Mouse (Mus musculus) kidney, embryonic 14.5 days (tissue): ENCODE data around the gene Adamts2. TPM values are rescaled to one million over a fixed set of nuclear protein-coding genes. Genes with fewer than 3 reads are reported as not detected.

Experiments
- ATAC-seq: fragments of 200-750 bp; cut with Nextera tagmentation; 2 replicates; pipeline ENCODE4 v1.8.0; 2017; ENCODE audit warnings: moderate number of reproducible peaks, mild to moderate bottlenecking, moderate TSS enrichment, moderate library complexity; ENCODE audit not compliant: low FRiP score, low TSS enrichment
- H3K27ac ChIP-seq: fragments of 300-500 bp; sonication (generic); 2 replicates; pipeline ENCODE4 v1.5.1; 2014; ENCODE audit warnings: low read depth, mild to moderate bottlenecking, low read length, moderate library complexity, mixed read lengths
- H3K27me3 ChIP-seq: fragments of 300-500 bp; sonication (generic); 2 replicates; pipeline ENCODE4 v1.6.1; 2014; ENCODE audit warnings: mild to moderate bottlenecking, low read length; ENCODE audit not compliant: control insufficient read depth, insufficient read depth
- H3K36me3 ChIP-seq: fragments of 300-500 bp; sonication (generic); 2 replicates; pipeline ENCODE4 v1.6.1; 2014; ENCODE audit warnings: low read length, mixed read lengths; ENCODE audit not compliant: control insufficient read depth, insufficient read depth
- H3K4me1 ChIP-seq: fragments of 300-500 bp; sonication (generic); 2 replicates; pipeline ENCODE4 v1.6.1; 2014; ENCODE audit warnings: low read length, mixed read lengths; ENCODE audit not compliant: control insufficient read depth, insufficient read depth
- H3K4me2 ChIP-seq: fragments of 300-500 bp; sonication (generic); replicated peaks from 2 replicates; pipeline ENCODE4 v1.6.1; 2014; ENCODE audit warnings: low read depth, mild to moderate bottlenecking, low read length
- H3K4me3 ChIP-seq: fragments of 300-500 bp; sonication (generic); 2 replicates; pipeline ENCODE4 v1.5.1; 2014; ENCODE audit warnings: mild to moderate bottlenecking, low read length
- H3K9ac ChIP-seq: fragments of 300-500 bp; sonication (generic); 2 replicates; pipeline ENCODE4 v1.6.1; 2014; ENCODE audit warnings: low read depth, mild to moderate bottlenecking, low read length, moderate library complexity
- H3K9me3 ChIP-seq: fragments of 300-500 bp; sonication (generic); 2 replicates; pipeline ENCODE4 v1.6.1; 2016; ENCODE audit warnings: low read length; ENCODE audit not compliant: control insufficient read depth
- WGBS: fragments of 180-500 bp; shearing (Covaris S2); extraction: QIAGEN DNeasy Blood & Tissue Kit; methylation state at CpG from one replicate; pipeline ENCODE4 v1.1.7; 2014; 5-methylcytosine and 5-hydroxymethylcytosine counted together
- polyA plus RNA-seq: library from polyadenylated mRNA; unstranded; fragments of >200 nt; fragmentation: Nextera tagmentation; extraction: Ambion mirVana; gene quantifications from 2 replicates; pipeline ENCODE4 v1.2.1, GENCODE M21; 2014

The Adamts2 gene
- polyA plus RNA-seq, 1 experiment from 2014 or later = 2.8 TPM

DNA sequence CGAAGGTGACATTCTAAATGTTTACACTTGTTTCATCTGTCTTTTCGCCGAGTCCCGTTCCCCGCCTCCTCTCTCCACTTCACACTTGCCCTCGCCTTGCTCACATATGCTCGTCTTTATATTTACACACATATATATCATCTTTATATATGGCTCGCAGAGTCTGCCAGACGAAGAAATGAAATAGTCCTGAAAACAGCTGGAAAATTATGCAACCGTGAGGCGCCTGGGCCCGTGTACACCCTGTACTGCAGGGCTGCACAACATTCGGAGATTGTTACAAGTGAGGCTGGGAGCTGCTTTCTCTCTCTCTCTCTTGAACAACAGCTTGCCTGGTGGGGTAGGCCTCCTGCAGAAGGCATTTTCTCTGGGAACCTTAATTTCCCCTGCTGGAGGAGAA is 10.8 kb upstream of the Adamts2 start:
- H3K9me3 ChIP-seq = no peaks in the 10 kb centered on the region
- ATAC-seq = no peak
- no peaks in the 10 kb centered on the region for H3K27me3 ChIP-seq
- H3K9ac ChIP-seq = no peak overlapping the region
- no peak overlapping the region for H3K4me3 ChIP-seq
- no peaks in the 10 kb centered on the region for H3K36me3 ChIP-seq
- no peak overlapping the region for H3K4me2 ChIP-seq
- 57% methylated on average over 13 of the region's 13 CpGs for whole genome bisulfite sequencing
- H3K27ac ChIP-seq = no peak overlapping the region
- no peaks in the 10 kb centered on the region for H3K4me1 ChIP-seq

DNA sequence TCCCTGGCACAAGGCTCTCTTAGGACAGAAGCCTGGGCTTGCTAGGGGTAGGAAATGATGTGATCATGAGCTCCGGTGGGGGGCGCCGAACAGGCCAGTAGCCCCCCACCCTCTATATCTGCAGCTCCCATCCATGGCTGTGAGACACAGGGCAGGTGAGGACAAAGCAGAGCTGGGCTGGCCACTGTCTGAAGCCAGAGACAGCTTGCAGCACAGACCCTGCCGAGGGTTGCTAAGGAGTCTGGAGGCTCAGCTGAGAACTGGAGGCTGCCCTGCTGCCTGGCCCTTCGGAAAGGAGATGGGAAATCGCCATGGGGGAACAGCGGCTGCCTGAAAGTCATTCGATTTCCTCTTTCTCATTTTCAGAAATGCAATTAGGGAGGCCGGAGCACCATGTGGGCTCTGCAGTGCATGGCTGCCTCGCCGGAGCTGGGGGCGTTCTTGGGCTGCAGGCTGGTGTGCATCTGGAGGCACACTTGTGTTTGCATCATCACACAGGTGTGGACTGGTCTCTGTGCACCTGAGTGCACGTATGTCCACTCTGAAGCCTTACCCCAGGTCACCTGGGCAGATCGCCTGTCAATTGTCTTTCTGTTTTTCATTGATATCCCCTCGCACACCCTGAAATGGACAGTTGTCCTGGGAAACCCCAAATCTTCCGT is 8.9 kb upstream of the Adamts2 start:
- H3K4me3 ChIP-seq = no peak overlapping the region
- no peaks in the 10 kb centered on the region for H3K27me3 ChIP-seq
- no peak for ATAC-seq
- no peaks in the 10 kb centered on the region for H3K9me3 ChIP-seq
- no peak overlapping the region for H3K4me2 ChIP-seq
- no peak overlapping the region for H3K9ac ChIP-seq
- no peak overlapping the region for H3K27ac ChIP-seq
- H3K36me3 ChIP-seq = no peaks in the 10 kb centered on the region
- H3K4me1 ChIP-seq = no peaks in the 10 kb centered on the region
- 74% methylated on average over 16 of the region's 16 CpGs for WGBS

DNA sequence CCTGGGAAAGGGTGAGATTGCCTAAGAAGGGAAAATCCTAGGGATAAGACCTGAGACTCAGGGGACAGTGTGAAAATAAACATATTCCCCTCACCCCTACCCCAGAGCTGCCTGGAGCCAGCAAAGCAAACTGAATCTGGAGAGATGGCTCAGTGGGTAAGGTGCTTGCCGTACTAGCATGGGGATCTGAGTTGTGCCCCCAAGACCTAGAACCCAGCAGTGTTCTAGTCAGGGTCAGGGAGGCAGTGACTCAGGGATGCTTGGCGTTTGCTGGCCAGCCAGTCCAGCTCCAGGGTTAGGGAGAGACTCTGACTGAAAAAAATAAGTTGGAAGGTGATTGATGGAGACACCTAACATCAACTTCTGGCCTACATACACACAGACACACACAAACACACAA is 5.3 kb upstream of the Adamts2 start:
- peaks cover 14% of the 10 kb centered on the region for H3K27me3 ChIP-seq
- no peaks in the 10 kb centered on the region for H3K36me3 ChIP-seq
- no peak overlapping the region for H3K4me3 ChIP-seq
- WGBS = 89% methylated on average over 2 of the region's 2 CpGs
- H3K27ac ChIP-seq = no peak overlapping the region
- H3K9ac ChIP-seq = no peak overlapping the region
- H3K9me3 ChIP-seq = no peaks in the 10 kb centered on the region
- no peaks in the 10 kb centered on the region for H3K4me1 ChIP-seq
- no peak for ATAC-seq
- no peak overlapping the region for H3K4me2 ChIP-seq

DNA sequence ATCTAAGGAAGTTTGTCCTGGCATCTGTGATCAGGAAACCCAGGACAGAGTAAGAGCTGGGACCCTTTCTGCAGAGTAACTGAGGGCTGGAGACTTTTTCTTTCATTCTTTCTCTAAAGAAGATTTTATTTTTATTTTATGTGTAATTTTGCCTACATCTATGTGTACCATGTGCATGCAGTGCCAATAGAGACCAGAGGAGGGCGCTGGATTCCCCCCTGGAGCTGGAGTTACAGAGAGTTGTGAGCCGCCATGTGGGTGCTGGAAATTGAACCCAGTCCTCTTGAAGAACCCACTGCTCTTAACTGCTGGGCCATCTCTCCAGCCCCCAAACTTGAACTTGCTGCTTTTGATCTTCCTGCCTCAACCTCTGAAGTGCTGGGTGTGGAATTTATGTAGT is 2.7 kb upstream of the Adamts2 start:
- H3K4me1 ChIP-seq = peaks cover 4% of the 10 kb centered on the region; the same call in 1 of the 2 replicates
- no peak overlapping the region for H3K9ac ChIP-seq
- H3K27ac ChIP-seq = no peak overlapping the region
- H3K27me3 ChIP-seq = peaks cover 36% of the 10 kb centered on the region
- WGBS = 61% methylated on average over 2 of the region's 2 CpGs
- H3K4me2 ChIP-seq = no peak overlapping the region
- H3K4me3 ChIP-seq = no peak overlapping the region
- H3K9me3 ChIP-seq = no peaks in the 10 kb centered on the region
- no peaks in the 10 kb centered on the region for H3K36me3 ChIP-seq
- no peak for ATAC-seq

DNA sequence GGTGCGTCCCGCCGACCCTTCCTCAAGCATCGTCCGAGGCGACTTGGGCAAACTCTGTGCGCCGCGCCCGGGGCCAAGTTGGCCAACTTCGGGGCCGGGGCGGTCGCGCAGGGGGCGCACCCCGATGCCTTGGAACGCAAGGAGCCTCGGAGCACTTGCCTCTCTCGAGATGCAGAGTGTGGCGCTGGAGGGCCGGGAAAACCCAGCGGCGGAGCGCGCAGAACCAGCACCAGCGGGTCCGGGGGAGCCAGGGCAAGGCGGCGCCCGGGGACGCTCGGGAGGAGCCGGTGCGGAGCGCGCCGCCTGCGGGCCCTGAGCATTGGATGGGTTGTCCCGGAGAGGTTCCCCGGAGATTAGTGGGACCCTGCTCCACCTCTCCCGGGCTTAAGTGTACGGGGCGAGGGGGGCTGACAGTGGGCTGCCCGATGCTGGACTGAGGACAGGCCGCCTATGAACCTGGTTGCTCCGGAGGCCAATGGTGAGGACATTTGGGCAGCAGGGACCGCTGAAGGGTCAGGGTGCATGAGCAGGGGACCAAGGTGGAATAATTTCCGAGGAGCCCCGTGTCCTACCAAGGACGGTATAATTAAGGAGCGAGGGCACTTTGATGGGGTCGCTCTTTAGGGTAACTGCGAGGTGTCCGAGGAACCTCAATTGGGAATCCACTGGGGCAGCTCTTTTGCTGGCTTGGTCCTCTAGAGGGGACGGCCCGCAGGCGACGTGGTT is 635 bp downstream of the Adamts2 start:
- Histone ChIP-seq H3K36me3 (no peaks in the 10 kb centered on the region), H3K27me3 (peaks cover 45% of the 10 kb centered on the region), H3K9me3 (no peaks in the 10 kb centered on the region), H3K4me1 (peaks cover 4% of the 10 kb centered on the region; the same call in 1 of the 2 replicates), H3K4me3 (peak overlapping the region; percentile 66), H3K4me2 (peak overlapping the region; percentile 98), H3K27ac (no peak overlapping the region), H3K9ac (peak overlapping the region; percentile 62)
- under 1% methylated on average over 50 of the region's 59 CpGs for WGBS
- peak; percentile 37 for ATAC-seq

DNA sequence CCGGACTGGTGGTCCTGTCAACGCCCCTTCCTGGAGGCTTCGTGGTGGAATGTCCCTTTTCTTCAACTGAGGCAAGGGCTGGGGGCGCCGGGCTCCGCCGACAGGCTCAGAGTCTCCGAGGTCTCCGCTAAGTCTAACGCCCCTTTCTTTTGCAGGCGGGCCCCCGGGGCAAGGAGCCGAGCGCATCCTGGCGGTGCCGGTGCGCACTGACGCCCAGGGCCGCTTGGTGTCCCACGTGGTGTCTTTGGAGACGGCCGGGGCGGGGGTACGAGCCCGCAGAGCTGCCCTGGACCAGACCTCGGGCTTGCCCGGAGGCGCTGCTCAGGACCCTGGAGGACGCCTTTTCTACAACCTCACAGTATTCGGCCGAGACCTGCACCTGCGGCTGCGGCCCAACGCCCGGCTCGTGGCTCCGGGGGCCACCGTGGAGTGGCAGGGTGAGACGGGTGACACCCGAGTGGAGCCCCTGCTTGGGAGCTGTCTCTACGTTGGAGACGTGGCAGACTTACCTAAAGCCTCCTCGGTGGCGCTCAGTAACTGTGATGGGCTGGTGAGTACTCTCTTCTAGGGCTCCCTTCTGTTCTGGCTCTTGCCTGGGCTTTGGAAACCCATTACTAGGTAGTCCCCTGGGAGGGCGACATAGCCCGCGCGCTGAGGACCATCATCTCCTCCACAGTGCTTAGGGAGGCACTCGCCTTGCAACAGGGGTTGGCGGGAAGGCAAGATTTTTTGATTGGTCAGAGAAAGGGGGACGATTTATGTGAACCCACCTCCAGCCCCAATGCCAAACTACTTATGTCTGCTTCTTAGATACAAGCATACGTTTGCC is 1.4 kb downstream of the Adamts2 start:
- peaks cover 4% of the 10 kb centered on the region; the same call in 1 of the 2 replicates for H3K4me1 ChIP-seq
- H3K27me3 ChIP-seq = peaks cover 45% of the 10 kb centered on the region
- H3K36me3 ChIP-seq = no peaks in the 10 kb centered on the region
- peak; percentile 41 for ATAC-seq
- H3K4me3 ChIP-seq = peak overlapping the region; percentile 66
- H3K9me3 ChIP-seq = no peaks in the 10 kb centered on the region
- peak overlapping the region; percentile 98 for H3K4me2 ChIP-seq
- H3K27ac ChIP-seq = no peak overlapping the region
- WGBS = 1% methylated on average over 52 of the region's 52 CpGs
- H3K9ac ChIP-seq = peak overlapping the region; percentile 28; the same call in 1 of the 2 replicates

DNA sequence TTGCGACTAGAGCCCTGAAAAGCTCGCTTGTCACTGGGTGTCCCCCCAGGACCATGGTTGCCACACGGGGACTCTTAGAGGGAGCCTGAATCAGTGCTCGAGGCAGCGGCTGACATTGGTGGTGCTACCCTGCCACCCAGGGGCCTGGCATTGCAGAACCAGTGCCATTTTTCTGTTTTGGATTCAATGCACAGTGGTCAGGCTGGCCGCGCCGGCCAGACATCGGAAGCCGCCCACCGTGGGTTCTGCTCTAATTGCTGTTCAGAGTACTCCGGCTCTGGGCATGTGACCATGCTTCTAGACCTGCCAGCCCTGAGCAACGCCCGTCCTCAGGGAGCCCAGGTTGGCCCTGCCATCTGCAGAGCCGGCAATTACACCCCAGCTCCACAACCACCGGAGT is 2.5 kb downstream of the Adamts2 start:
- Histone ChIP-seq H3K9ac (no peak overlapping the region), H3K4me3 (no peak overlapping the region), H3K27ac (no peak overlapping the region), H3K4me1 (peaks cover 4% of the 10 kb centered on the region; the same call in 1 of the 2 replicates), H3K9me3 (no peaks in the 10 kb centered on the region), H3K27me3 (peaks cover 45% of the 10 kb centered on the region), H3K4me2 (no peak overlapping the region), H3K36me3 (no peaks in the 10 kb centered on the region)
- no peak for ATAC-seq
- WGBS = 71% methylated on average over 16 of the region's 16 CpGs

DNA sequence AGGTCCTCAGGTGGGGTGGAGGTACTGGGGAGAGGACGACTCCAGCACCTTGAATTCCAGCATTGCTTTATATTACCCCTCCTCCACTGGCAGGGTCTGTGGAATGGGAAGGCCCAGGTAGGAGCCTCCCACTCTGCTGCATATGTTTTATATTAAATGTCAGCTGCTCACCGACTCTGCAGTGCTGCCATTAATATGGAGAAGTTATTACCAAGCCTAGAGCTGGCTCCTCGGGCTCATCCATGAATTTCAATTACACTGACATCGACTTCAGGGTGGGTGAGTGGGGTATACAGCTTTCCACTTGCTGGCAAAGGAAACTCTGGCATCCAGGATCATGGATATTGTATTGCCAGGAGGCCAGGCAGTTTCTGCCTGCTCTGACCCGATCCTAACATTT is 9.3 kb downstream of the Adamts2 start:
- H3K4me2 ChIP-seq = no peak overlapping the region
- H3K4me3 ChIP-seq = no peak overlapping the region
- no peaks in the 10 kb centered on the region for H3K4me1 ChIP-seq
- 76% methylated on average over 5 of the region's 5 CpGs for WGBS
- ATAC-seq = no peak
- H3K27ac ChIP-seq = no peak overlapping the region
- no peaks in the 10 kb centered on the region for H3K27me3 ChIP-seq
- H3K9ac ChIP-seq = no peak overlapping the region
- no peaks in the 10 kb centered on the region for H3K36me3 ChIP-seq
- H3K9me3 ChIP-seq = no peaks in the 10 kb centered on the region
